15 mouse cellular contexts compared by ENCODE assay signal in genomic region chr13:35652851-35653250, GRCm38 (mm10). TPM values are rescaled to one million over a fixed set of nuclear protein-coding genes. Genes with fewer than 3 reads are reported as not detected.
DNase-seq lines count a peak whose midpoint lies in the region; ATAC-seq and TF ChIP-seq lines count a peak whose summit lies in the region.
"Had no signal": no experiment of that assay in that cellular context is flagged by ENCODE, and none has a peak within 500 bp of the region (broad histone marks: within the 10 kb centered on the region; RNA-seq: fewer than 3 reads in every experiment).

No protein-coding gene starts in this region.

- no peaks in the 10 kb centered on the region for H3K9me3 ChIP-seq in forebrain, postnatal 0 days (ENCODE audit: low read length)
- H3K9me3 ChIP-seq in forebrain, embryonic 16.5 days (ENCODE audit: control insufficient read depth, low read length), result no peaks in the 10 kb centered on the region
- no peaks in the 10 kb centered on the region for H3K9me3 ChIP-seq in liver, embryonic 11.5 days (ENCODE audit: control insufficient read depth, low read length)
- H3K9me3 ChIP-seq: embryonic facial prominence, embryonic 13.5 days; limb, embryonic 13.5 days had no signal

- TF ChIP-seq CTCF in forebrain, postnatal 0 days (IDR thresholded peaks at IDR 0.05; ENCODE audit: low read depth), result no peak
- TF ChIP-seq CTCF in liver, adult 2 months (IDR thresholded peaks at IDR 0.05; ENCODE audit: low read depth, low read length), result no peak
- no peak for TF ChIP-seq CTCF in cerebellum, adult 2 months (IDR thresholded peaks at IDR 0.05; ENCODE audit: borderline replicate concordance, insufficient read depth, low read depth, low read length)

- H3K79me2 ChIP-seq in liver, adult 2 months (ENCODE audit: control insufficient read depth, insufficient read depth, low read length), result no peaks in the 10 kb centered on the region

- ATAC-seq in forebrain, postnatal 0 days, result no peak
- no peak for ATAC-seq in forebrain, embryonic 16.5 days
- no peak for ATAC-seq in liver, embryonic 11.5 days (replicated peaks; ENCODE audit: low FRiP score)
- ATAC-seq: midbrain, embryonic 16.5 days had no signal

- no peak overlapping the region for H3K27ac ChIP-seq in forebrain, postnatal 0 days (ENCODE audit: low read depth, low read length)
- no peak overlapping the region for H3K27ac ChIP-seq in forebrain, embryonic 16.5 days (ENCODE audit: low read length)
- H3K27ac ChIP-seq in liver, adult 2 months (replicated peaks; ENCODE audit: insufficient read depth, low read depth, low read length), result no peak overlapping the region
- no peak overlapping the region for H3K27ac ChIP-seq in liver, embryonic 11.5 days (ENCODE audit: low read depth, low read length)
- H3K27ac ChIP-seq in cerebellum, adult 2 months (ENCODE audit: insufficient read depth, low read length), result no peak overlapping the region
- H3K27ac ChIP-seq: embryonic facial prominence, embryonic 13.5 days; limb, embryonic 13.5 days had no signal

- peak; percentile 13 for DNase-seq in forebrain, postnatal 0 days
- peak; percentile 30 for DNase-seq in liver, adult 2 months (ENCODE audit: extremely low read depth, low read depth, low spot score)
- no peak for DNase-seq in liver, embryonic 11.5 days (ENCODE audit: low spot score)
- peak; percentile 42 to 74 for DNase-seq in cerebellum, adult 2 months
- no peak for DNase-seq in kidney, postnatal 10 days
- DNase-seq in left cerebral cortex, postnatal 25 days (ENCODE audit: low spot score in 2 of 2), result no peak
- DNase-seq: B cell, adult 2 months; kidney, adult 9 months; lung, postnatal 10 days; spleen, adult 18-20 months; thymus, adult 18-20 months had no signal

- no peaks in the 10 kb centered on the region for H3K27me3 ChIP-seq in forebrain, postnatal 0 days (ENCODE audit: insufficient read depth, low read length)
- H3K27me3 ChIP-seq in forebrain, embryonic 16.5 days (replicated peaks; ENCODE audit: control insufficient read depth, insufficient read depth, low read length), result no peaks in the 10 kb centered on the region
- no peaks in the 10 kb centered on the region for H3K27me3 ChIP-seq in liver, adult 2 months (ENCODE audit: control insufficient read depth, insufficient read depth, low read length)
- no peaks in the 10 kb centered on the region for H3K27me3 ChIP-seq in liver, embryonic 11.5 days (replicated peaks; ENCODE audit: control insufficient read depth, insufficient read depth, low read length)
- no peaks in the 10 kb centered on the region for H3K27me3 ChIP-seq in cerebellum, adult 2 months (ENCODE audit: control insufficient read depth, insufficient read depth, low read length)
- H3K27me3 ChIP-seq: embryonic facial prominence, embryonic 13.5 days; limb, embryonic 13.5 days had no signal

- H3K4me3 ChIP-seq in forebrain, postnatal 0 days (ENCODE audit: low read depth, low read length), result no peak overlapping the region
- H3K4me3 ChIP-seq in forebrain, embryonic 16.5 days (replicated peaks; ENCODE audit: low read length), result no peak overlapping the region
- no peak overlapping the region for H3K4me3 ChIP-seq in liver, adult 2 months (ENCODE audit: insufficient read depth, low read depth, low read length)
- no peak overlapping the region for H3K4me3 ChIP-seq in liver, embryonic 11.5 days (ENCODE audit: low read depth, low read length)
- no peak overlapping the region for H3K4me3 ChIP-seq in cerebellum, adult 2 months (replicated peaks; ENCODE audit: insufficient read depth, low read depth, low read length)
- H3K4me3 ChIP-seq: embryonic facial prominence, embryonic 13.5 days; limb, embryonic 13.5 days had no signal

- WGBS in forebrain, postnatal 0 days, result 74% methylated on average over 4 of the region's 4 CpGs
- 81% methylated on average over 4 of the region's 4 CpGs for WGBS in forebrain, embryonic 16.5 days
- WGBS in liver, adult 2 months, result 60% methylated on average over 4 of the region's 4 CpGs
- 86% methylated on average over 4 of the region's 4 CpGs for WGBS in liver, embryonic 11.5 days
- 29% methylated on average over 4 of the region's 4 CpGs for WGBS in cerebellum, adult 2 months

- intact Hi-C loops in left cerebral cortex, postnatal 25 days (cut with DNase I), result no loop called here

- H3K36me3 ChIP-seq in forebrain, postnatal 0 days (ENCODE audit: insufficient read depth), result no peaks in the 10 kb centered on the region
- H3K36me3 ChIP-seq in forebrain, embryonic 16.5 days (ENCODE audit: control insufficient read depth, insufficient read depth), result no peaks in the 10 kb centered on the region
- no peaks in the 10 kb centered on the region for H3K36me3 ChIP-seq in liver, adult 2 months (ENCODE audit: control insufficient read depth, insufficient read depth, low read length)
- no peaks in the 10 kb centered on the region for H3K36me3 ChIP-seq in liver, embryonic 11.5 days (ENCODE audit: control insufficient read depth, insufficient read depth, low read length)
- H3K36me3 ChIP-seq: embryonic facial prominence, embryonic 13.5 days; limb, embryonic 13.5 days had no signal

- H3K4me2 ChIP-seq in forebrain, postnatal 0 days (ENCODE audit: low read depth), result no peak overlapping the region
- no peak overlapping the region for H3K4me2 ChIP-seq in forebrain, embryonic 16.5 days (ENCODE audit: low read length)
- no peak overlapping the region for H3K4me2 ChIP-seq in liver, embryonic 11.5 days
- H3K4me2 ChIP-seq: embryonic facial prominence, embryonic 13.5 days; limb, embryonic 13.5 days had no signal

- H3K4me1 ChIP-seq in forebrain, postnatal 0 days (ENCODE audit: insufficient read depth), result no peaks in the 10 kb centered on the region
- H3K4me1 ChIP-seq in forebrain, embryonic 16.5 days (replicated peaks; ENCODE audit: control insufficient read depth, insufficient read depth, low read length), result no peaks in the 10 kb centered on the region
- no peaks in the 10 kb centered on the region for H3K4me1 ChIP-seq in liver, adult 2 months (ENCODE audit: control insufficient read depth, insufficient read depth, low read length)
- no peaks in the 10 kb centered on the region for H3K4me1 ChIP-seq in liver, embryonic 11.5 days (replicated peaks; ENCODE audit: control insufficient read depth, insufficient read depth, low read length)
- peaks cover 2% of the 10 kb centered on the region; the same call in 1 of the 2 replicates for H3K4me1 ChIP-seq in cerebellum, adult 2 months (ENCODE audit: control insufficient read depth, insufficient read depth, low read length)
- H3K4me1 ChIP-seq: embryonic facial prominence, embryonic 13.5 days; limb, embryonic 13.5 days had no signal

- H3K9ac ChIP-seq in forebrain, postnatal 0 days, result no peak overlapping the region
- no peak overlapping the region for H3K9ac ChIP-seq in forebrain, embryonic 16.5 days (replicated peaks; ENCODE audit: low read depth, low read length)
- no peak overlapping the region for H3K9ac ChIP-seq in liver, adult 2 months (ENCODE audit: low read depth, low read length)
- no peak overlapping the region for H3K9ac ChIP-seq in liver, embryonic 11.5 days (ENCODE audit: low read depth, low read length)
- H3K9ac ChIP-seq: embryonic facial prominence, embryonic 13.5 days; limb, embryonic 13.5 days had no signal

- no peak for TF ChIP-seq POLR2A in liver, adult 2 months (IDR thresholded peaks at IDR 0.05; ENCODE audit: extremely low read depth, insufficient read depth, low read length)
- no peak for TF ChIP-seq POLR2A in cerebellum, adult 2 months (IDR thresholded peaks at IDR 0.05; ENCODE audit: borderline replicate concordance, insufficient read depth, low read length)

RNA-seq across cellular contexts. Expression of gene Cdyl, which starts 6.8 kb away (rescaled TPM):
- total RNA-seq in forebrain, postnatal 0 days (2014; rRNA removed), result 7.8 and 8.7 TPM in 2 replicates
- polyA plus RNA-seq in forebrain, postnatal 0 days (2015; fragmentation: Nextera tagmentation; extraction: Ambion mirVana), result 2.5 and 4.2 TPM in 2 replicates
- 4.2 TPM in 2 replicates for polyA plus RNA-seq in forebrain, embryonic 16.5 days (2015; fragmentation: Nextera tagmentation; extraction: Ambion mirVana)
- 2.7 and 3.5 TPM in 2 replicates for total RNA-seq in liver, adult 2 months (2014; rRNA removed)
- polyA plus RNA-seq in liver, adult 2 months (2012; rRNA removed), result 1.1 and 1.3 TPM in 2 replicates
- polyA plus RNA-seq in liver, embryonic 11.5 days (2014; fragmentation: Nextera tagmentation; extraction: Ambion mirVana), result 17.6 and 19.1 TPM in 2 replicates
- polyA plus RNA-seq in cerebellum, adult 2 months (2012; rRNA removed), result 8.3 and 8.8 TPM in 2 replicates
- 10 to 100 TPM; 30.1 to 32.9 TPM for total RNA-seq in left cerebral cortex, postnatal 25 days (2021)

Comparison
In these comparisons a context has a peak if more than half of its experiments do, and no peak if none do; other contexts are left out.
1. DNase-seq: peak in forebrain, postnatal 0 days (single experiment), liver, adult 2 months (single experiment) and cerebellum, adult 2 months (2 of 2); none in liver, embryonic 11.5 days (single experiment), kidney, postnatal 10 days (single experiment) and left cerebral cortex, postnatal 25 days (0 of 2).